Mouse (Mus musculus) ovary, postnatal 14 days (tissue): ENCODE data around the gene Fchsd2.
"Not testable (repeated sequence)": the region's sequence is repeated elsewhere in the genome, so short reads cannot be mapped to it uniquely, and the experiment has no call there.

ENCODE experiments used
- DNase-seq: peaks from one replicate; pipeline ENCODE4 v3.0.0; 2022; ENCODE audit warnings: low spot score

The Fchsd2 gene

DNA sequence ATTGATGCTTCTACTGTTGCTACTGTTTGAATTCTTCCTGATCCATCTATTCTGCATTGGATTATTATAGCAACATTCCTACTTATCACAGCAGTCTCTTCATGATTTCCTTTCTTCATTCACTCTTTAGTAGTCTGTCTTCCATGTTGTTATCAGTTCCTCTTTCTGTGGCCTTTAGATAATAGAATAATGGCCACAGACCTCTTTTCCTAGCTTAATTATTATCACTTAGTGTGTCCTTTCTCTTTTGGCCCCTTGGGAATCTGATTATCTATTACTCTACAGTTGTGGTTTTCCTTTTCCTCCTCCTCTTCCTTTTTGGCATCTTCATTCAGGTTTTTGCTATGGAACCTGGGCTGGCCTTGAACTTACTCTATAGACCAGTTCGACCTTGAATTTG lies 21.7 kb downstream of the Fchsd2 start:
- DNase-seq, result no peak

GRCm38 (mm10) chr7:101119391-101119790 lies 26.7 kb downstream of the Fchsd2 start:
- no peak for DNase-seq

GRCm38 (mm10) chr7:101123579-101124347 lies 31.1 kb downstream of the Fchsd2 start:
- no peak for DNase-seq

DNA sequence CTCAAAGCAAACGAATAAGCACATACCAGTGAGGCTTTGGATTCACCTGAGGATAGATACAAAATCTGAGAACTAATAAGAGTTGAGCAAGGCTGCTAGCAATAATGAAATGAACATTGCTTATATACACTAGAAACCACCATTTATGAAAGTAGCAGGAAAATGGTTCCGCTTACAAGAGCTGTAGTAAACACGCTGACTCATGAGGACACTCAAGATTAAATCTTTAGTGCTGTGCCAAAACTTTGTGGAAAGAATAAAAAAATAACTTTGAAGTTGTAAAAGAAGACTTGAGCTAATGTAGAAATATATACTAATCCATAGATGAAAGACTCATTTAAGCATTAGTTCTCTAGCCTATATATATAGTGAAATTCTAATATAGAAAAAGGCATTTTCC lies 35.1 kb downstream of the Fchsd2 start:
- DNase-seq, result no peak

GRCm38 (mm10) chr7:101128536-101128935 lies 35.9 kb downstream of the Fchsd2 start:
- DNase-seq, result no peak

DNA sequence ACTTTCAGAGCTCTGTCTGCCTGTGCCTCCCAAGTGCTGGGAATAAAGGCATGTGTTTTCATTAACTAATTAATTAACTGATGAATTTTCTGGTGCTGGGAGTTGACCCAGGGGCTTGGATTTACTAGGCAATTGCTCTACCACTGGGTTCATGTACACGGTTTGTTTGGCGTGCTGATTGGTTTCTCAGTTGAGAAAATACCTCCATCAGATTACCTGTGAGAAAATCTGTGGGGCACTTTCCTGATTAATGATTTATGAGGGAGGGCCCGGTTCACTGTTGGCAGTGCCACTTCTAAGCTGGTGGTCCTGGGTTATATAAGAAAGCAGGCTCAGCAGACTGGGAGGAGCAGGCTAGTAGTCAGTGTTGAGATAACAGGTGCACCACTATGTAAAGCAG lies 38.0 kb downstream of the Fchsd2 start:
- DNase-seq, result no peak

DNA sequence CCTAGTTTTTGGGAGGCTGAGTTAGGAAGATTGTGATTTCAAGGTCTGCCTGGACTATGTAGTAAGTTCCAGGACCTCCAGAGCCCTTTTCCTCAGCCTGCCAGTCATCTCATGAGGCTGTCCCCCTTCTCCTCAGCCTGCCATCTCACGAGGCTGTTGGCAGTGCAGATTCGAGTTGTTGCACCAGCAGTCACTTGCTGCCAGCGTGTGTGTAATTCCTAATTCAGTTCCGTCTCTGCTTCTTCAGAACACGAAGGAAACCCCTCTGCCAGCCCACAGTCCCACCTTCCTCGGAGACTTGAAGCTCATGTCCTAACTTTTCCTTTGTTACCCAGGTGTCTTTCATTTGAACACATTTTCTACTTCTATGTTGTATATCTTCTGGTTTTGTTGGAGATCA lies 38.6 kb downstream of the Fchsd2 start:
- DNase-seq, result no peak

- no peak for DNase-seq
Measured at GRCm38 (mm10) chr7:101133591-101133990, 40.9 kb downstream of the Fchsd2 start.

DNA sequence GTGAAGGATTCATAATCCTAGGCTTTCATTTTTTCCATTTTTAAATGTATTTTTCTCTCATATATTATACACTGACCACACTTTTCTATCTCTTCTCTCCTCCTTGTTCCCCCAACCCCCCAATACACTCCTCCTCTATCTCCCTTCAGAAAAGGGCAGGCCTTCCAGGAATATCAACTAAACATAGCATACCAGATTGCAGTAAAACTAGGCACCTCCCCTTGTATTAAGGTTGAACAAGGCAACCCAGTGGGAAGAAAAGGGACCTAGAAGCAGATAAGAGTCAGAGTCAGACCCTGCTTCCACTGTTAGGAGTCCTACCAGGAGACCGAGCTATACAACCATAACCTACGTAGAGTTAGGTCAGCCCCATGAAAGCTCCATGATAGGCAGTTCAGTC lies 41.5 kb downstream of the Fchsd2 start:
- DNase-seq, result no peak

DNA sequence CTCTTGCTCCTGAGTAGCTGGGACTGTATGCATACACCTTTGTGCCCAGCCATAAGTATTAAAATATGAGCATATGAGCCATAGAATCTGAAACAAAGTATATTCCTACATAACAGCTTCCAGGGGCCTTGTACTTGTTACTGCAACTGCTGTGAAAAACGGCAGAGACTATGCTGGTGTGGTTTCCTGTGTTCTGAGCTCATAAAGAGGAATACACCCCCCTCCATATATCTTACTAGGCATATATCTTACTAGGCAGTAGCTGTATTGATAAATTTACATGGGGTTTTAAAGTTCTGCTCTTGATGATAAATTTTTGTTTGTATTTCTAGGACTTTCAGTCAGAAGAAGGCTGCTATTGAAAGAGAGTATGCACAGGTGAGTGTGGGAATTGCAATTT lies 46.2 kb downstream of the Fchsd2 start:
- DNase-seq, result no peak

DNA sequence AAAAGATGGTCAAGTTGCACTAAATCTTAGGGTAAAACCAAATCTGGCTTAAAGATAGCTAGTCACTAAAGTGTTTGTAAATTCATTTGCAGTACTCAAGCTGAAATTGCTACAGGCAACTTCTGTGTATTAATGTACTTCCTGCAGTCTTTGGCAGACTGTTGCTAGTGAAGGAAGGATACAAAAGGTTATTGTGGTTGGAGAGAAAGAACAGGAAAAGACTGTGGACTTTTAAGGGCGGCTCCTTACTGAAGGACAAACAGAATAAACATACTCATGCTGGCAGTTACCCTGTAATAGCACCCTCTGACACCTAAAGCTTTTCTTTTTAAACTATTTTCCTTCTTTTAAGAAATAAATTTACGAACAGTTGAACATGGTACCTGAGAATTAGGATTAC lies 50.2 kb downstream of the Fchsd2 start:
- no peak for DNase-seq

GRCm38 (mm10) chr7:101144222-101144621 lies 51.6 kb downstream of the Fchsd2 start:
- DNase-seq, result no peak

DNA sequence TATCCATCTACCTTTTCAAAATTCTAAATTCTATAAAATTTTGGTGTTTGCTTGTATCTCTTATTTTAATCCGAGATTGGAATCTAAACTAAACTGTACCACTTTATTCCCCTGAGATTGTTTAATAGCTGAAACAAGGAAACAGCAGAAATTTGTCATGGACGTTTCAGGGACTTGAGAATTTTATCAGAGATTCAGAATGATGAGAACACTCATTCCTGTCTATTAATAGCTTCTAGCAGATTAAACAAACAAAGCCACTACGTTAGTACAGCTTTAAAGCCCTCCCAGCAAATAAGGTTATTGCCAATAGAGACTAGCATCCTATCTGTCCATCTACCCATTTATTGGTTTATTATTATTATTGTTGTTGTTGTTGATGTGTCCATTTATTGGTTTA lies 56.4 kb downstream of the Fchsd2 start:
- no peak for DNase-seq

DNA sequence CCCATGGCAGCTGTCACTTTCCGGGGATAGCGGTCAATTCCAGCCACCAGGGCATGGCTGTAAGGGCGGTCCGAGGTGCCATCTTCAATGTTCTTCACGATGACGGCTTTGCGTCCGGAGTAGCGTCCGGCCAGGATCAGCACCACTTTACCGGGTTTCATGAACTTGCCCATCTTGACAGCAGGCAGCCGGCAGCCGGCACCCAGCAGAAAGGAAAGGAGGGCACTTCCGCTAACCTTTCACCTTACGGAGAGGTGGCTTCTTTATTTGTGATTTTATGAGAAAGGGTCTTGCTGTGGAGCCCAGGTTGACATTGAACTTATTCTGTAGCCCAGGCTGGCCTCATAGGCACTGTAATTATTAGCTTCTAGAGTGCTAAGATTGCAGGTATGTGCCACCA lies 62.2 kb downstream of the Fchsd2 start:
- DNase-seq, result not testable (repeated sequence)

GRCm38 (mm10) chr7:101155284-101155683 lies 62.6 kb downstream of the Fchsd2 start:
- DNase-seq, result no peak

GRCm38 (mm10) chr7:101160266-101160665 lies 67.6 kb downstream of the Fchsd2 start:
- no peak for DNase-seq

DNA sequence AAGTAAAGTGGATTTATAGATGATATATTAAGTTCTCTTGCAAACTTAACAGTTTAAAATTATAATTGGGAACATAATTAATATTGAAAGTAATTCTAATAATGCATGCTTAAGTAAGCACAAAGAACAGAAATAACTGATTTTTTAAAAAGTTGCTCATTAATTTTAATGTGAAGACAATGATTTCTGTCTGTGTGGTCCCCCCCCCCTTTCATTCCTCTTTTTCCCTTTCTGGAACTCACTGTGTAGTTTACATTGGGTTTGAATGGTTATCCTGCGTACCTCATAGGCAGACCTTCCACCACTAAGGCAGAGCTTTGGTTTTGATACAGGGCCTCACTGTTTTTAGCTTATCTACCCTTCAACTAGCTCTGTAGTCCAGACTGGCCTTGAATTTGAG lies 70.1 kb downstream of the Fchsd2 start:
- DNase-seq, result no peak

GRCm38 (mm10) chr7:101163878-101164277 lies 71.2 kb downstream of the Fchsd2 start:
- DNase-seq, result no peak

- DNase-seq, result no peak
Measured at GRCm38 (mm10) chr7:101166568-101166967, 73.9 kb downstream of the Fchsd2 start.

DNA sequence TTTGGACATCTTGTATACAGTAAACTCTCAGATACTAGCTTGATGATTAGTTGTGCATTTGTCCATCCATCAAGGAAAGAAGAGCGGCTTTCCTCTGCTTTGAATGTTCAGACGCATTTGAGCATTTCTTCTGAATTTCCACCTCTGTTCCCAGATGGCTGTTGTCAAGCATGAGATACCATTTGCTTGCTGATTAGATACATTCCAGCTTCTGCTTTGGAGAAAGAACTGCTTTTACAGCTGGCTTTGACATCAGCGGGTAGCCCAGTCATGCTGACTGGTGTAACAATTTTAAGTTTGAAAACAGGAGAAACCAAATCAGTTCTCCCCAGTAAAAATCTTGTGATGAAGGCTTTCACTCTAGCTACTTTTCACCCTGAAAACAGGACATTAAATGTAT lies 77.8 kb downstream of the Fchsd2 start:
- no peak for DNase-seq

- no peak for DNase-seq
Measured at GRCm38 (mm10) chr7:101171002-101171401, 78.3 kb downstream of the Fchsd2 start.

DNA sequence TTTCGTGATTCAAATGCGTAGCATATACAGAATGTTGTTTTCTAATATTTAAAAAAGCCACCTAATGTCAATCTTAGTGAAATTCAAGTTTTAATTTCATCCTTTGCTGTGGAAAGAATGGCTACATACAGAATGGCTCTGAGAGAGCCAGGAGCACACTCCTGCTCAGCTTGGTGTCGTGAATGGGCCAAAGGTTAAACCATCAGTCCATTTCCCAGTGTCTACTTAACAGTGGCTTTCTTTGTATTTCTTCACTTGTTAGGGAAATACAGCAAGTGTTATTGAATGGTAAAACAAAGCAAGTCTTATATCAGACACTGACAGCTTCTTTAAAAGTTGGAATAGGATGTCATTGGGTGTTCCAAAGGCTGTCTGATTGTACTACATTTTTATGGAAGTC lies 80.7 kb downstream of the Fchsd2 start:
- DNase-seq, result no peak

DNA sequence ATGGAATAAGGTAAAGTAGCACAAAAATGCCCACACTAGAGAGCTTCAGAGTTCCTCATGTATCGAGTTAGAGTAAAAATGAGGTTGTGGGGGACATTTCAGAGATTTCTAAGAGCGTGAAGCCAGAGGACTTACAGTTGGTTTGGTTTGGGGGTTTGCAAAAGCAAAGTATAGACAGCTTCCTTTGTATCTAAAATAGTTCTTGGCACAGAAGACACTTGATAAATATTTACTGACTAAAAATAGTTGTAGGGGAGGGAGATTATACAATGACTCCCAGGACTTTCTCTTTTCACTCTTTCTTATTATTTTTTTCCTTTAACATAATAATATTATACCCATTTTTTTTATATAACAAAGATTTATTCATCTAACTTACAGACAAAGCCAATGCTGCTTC lies 86.1 kb downstream of the Fchsd2 start:
- DNase-seq, result no peak

GRCm38 (mm10) chr7:101191326-101191969 lies 98.8 kb downstream of the Fchsd2 start:
- no peak for DNase-seq
